Mouse (Mus musculus): ENCODE results near the gene Lix1l.

Lix1l gene

DNA sequence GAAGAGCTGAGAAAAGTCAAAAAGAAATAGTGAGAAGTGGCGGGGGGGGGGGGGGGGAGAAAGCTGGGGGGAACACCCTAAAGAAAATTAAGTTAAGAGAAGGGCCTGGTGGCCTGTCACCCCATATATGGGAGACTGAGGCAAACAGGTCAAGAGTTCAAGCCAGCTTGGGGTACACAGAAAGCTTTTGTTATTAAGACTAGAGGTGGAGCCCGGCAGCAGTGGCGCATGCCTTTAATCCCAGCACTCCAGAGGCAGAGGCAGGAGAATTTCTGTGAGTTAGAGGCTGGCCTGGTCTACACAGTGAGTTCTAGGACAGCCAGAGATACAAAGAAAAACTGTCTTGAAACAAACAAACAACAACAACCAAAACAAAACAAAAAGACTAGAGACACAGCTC is 35.8 kb upstream of the Lix1l start:
- DNase-seq (ENCODE audit: extremely low spot score, low spot score): no peak

GRCm38 (mm10) chr3:96566661-96567450 is 34.1 kb upstream of the Lix1l start:
- DNase-seq (ENCODE audit: extremely low spot score, low spot score): no peak

GRCm38 (mm10) chr3:96568605-96569004 is 32.3 kb upstream of the Lix1l start:
- DNase-seq (ENCODE audit: extremely low spot score, low spot score): no peak

DNA sequence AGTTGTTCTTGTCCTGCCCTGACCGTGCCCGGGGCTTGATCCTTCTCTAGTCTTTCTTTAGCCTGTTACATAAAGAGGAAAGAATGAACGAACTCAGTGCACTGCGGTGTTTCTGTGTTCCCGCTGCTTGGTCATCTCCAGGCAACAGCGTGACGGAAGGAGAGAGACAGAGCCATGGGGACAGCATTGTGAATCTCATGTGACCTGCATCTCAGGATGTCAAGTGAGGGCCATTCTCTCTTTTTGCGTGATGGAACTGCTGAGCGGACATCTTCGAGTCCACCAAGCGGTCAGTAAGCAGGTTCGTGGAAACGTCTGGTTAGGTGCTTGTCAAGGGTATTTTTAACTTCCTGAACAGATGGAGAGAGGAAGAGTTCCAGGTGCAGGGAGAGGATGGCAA is 31.4 kb upstream of the Lix1l start:
- DNase-seq (ENCODE audit: extremely low spot score, low spot score): no peak

DNA sequence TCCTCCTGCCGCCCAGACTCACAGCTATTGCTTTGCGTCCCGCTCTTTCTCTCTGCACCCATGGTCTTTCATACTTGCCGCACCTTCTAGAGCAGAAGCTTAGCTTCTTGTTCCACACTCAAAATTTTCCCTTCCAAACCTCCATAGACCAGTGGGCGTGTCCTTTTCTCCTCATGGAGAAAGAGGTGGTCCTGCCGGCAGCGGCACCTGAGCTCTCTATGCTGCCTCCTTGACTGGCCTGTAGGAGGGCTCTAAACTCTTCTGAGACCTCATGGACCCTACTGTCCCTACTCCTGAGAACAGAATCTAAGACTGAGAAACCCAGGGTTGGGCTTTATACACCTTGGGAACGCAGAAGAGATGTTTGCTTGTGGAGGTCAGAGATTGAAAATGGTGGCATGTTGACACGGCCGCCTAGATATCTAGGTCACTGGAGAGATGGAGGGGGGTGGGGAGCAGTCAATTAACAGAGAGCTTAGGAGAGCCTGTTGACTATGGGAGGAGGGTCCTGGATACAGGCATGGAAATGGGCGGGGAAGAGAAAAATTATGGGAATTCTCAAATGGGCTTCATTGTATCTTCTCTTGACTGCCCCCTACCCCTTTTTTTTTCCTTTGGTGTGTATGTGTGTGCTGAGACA is 30.9 kb upstream of the Lix1l start:
- no peak for DNase-seq (ENCODE audit: extremely low spot score, low spot score)

DNA sequence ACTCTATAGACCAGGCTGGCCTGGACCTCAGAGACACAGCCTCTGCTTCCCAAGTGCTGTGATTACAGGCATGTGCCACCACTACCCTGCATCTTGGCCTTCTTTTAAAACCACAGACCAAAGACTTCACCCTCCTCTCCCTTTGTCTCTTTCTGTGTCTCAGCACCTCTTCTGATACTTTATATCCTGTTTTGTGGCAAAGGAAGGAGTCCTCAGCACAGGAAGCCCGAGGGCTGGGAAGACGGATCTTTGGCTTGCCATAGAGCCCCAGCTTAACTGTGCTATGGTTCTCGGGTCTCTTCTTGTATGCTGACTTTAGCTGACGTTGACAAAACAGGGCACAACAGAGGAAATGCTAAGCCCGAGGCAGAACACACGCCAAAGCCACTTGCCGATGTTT is 30.3 kb upstream of the Lix1l start:
- DNase-seq (ENCODE audit: extremely low spot score, low spot score): no peak

DNA sequence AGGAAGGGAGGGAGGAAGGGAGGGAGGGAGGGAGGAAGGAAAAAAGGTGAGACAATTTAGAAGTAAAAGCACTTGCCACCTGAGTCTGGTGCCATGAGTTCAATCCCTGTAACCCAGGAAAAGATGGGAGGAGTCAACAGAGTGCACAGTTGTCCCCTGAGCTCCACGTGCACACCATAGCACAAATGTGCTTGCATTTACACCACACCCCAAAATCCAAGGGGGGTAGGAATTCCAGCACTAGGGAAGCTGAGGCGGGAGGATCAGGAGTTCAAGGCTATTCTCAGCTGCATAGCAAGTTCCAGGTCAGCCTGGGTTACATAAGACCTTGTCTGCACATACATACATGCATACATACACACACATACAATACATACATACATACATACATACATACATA is 29.6 kb upstream of the Lix1l start:
- DNase-seq (ENCODE audit: extremely low spot score, low spot score): no peak

DNA sequence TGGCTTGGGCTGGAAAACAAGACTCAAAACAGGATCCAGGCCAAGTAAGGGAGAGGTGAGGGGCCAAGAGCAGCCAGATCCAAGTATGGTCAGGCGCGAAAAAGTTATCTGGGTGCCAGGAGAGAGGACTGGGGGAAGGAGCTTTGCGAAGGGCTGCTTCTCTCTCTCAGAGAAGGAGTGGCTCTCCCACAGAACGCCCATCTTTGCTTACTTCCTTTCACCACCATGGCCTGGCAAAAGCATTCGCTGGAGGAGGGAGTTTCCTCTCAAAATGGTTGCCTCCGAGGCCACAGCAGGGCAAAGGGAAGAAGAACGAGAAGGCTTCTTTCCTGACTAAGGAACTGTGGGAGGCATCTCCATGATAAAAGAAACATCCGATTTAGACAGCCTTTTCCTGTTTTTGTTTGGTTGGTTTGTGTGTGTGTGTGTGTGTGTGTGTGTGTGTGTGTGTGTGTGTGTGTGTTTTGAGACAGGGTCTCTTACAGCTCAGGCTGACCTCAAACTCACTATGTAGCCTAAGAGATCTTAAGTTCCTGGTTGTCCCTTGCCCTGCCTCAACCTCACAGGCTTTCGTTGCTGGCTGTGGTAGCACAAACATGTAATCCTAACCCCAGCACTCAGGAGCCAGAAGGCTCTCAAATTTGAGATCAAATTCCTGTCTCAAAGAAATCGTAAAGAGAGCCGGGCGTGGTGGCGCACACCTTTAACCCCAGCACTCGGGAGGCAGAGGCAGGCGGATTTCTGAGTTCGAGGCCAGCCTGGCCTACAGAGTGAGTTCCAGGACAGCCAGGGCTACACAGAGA is 28.9 kb upstream of the Lix1l start:
- no peak for DNase-seq (ENCODE audit: extremely low spot score, low spot score)

DNA sequence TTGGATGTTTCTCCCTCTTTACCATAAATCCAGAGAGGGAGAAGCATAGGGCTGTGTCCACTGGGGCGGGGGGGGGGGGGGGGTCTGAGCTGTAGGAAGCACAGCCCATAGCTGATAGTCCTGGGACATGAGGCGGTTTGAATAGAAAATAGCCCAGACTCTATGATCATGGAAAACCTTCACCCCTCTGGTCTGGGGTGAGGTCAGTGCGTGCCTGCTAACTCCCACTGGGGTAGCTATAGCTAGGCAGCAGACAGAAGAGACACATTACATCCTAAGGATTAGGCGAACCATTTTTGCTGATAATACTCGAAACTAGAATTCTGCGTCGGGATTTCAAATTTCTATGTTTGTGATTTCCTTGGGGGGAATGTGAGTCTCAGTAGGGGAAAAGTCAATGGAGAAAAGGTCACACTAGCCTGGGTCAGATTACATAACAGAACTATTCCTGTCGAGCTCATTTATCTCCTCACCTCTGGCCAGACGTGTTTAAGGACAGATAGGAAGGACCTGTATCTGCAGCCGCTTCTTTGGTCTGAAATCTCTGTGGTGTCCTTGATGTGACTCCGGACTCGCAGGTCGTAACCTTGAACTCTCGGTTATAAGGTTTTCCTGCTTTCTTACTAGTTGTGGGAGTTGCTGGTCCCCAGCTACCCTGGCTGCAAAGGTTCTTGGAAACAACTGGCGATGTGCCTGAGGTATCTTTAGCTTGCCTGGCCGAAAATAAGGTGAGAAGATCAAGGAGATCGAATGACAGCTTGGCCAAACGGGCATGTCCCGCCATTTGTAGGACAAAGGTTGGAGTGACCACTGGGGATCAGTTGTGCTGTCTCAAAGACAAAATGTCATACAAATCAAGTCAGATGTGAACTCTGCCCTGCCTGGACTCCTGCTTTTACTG is 27.1 kb upstream of the Lix1l start:
- no peak for DNase-seq (ENCODE audit: extremely low spot score, low spot score)

- no peak for DNase-seq (ENCODE audit: extremely low spot score, low spot score)
Observed at GRCm38 (mm10) chr3:96575272-96575984, 25.5 kb upstream of the Lix1l start.

- no peak for DNase-seq (ENCODE audit: extremely low spot score, low spot score)
Observed at GRCm38 (mm10) chr3:96576005-96576658, 24.8 kb upstream of the Lix1l start.

DNA sequence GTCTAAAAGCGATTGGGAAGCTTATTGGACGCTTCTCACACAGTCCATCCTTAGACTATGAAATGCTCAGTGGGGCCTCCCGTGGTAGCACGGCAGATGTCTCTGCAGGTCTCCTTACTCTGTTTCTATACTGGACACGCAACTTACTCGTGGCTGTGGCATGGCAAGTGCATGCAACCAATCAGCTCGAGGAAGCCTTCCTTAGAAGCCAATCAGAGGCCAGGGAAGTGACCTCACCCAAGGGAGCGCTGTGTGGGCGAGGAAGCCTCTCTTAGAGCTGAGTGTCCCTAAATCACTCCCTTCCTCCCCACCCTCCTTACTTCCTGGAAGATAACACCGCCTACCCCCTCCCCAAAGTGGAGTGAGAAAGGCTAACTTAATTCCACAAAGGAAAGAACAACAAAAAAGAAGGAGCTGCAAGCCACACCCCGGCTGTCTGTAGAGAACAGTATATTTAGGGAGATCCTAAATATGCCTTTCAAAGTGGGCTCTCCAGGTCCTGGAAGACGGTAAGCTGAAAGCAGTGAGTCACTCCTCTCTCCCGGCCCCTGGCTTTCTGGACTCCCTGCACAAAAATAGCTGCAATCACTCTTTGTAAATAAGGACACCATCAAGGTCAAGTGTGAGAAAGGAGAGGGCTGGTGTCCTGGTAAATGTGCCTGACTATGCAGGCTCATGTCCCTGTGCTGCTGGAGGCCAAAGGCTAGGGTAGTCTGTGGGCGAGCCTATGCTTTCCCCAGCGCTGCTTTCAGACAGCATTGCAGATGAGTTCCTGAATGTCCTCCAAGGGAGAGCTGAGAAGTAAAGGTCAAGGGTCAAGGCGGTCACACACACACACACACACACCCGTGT is 24.0 kb upstream of the Lix1l start, which contains the start of gene Gm16253:
TSS of gene Gm16253 (plus strand) at position 295 of the 852 bp plus-strand sequence.
- DNase-seq (ENCODE audit: extremely low spot score, low spot score): peak; percentile 85

GRCm38 (mm10) chr3:96577566-96577965 is 23.4 kb upstream of the Lix1l start:
- DNase-seq (ENCODE audit: extremely low spot score, low spot score): no peak

DNA sequence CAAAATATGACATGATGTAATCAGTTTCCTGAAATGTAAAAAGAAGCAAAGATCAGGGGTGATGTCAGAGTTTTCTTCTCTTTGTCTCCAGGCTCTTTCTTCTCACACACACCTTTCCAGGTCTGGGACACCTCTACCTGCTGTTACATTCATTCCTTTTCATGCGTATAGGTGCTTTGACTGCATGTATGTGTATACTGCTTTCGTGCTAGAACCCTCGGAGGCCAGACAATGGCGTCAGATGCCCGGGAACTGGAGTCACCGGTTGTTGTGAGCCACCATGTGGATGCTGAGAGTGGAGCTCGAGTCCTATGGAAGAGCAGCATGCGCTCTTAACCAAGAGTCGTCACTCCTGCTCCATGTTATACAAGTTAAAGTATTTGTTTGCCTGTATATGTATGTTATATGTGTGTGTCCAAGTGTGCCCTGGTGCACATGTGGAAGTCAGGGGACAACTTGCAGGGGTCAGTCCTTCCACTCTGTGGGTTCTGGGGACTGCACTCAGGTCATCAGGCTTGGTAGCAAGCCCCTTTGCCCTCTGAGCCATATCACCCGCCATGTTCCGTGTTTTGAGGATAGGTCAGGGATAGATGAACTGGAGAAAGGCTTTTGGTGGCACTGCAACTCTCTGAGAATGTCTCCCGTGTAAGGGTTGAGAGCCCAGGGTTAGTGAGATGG is 22.2 kb upstream of the Lix1l start:
- DNase-seq (ENCODE audit: extremely low spot score, low spot score): no peak

- no peak for DNase-seq (ENCODE audit: extremely low spot score, low spot score)
Observed at GRCm38 (mm10) chr3:96579239-96579750, 21.7 kb upstream of the Lix1l start.

DNA sequence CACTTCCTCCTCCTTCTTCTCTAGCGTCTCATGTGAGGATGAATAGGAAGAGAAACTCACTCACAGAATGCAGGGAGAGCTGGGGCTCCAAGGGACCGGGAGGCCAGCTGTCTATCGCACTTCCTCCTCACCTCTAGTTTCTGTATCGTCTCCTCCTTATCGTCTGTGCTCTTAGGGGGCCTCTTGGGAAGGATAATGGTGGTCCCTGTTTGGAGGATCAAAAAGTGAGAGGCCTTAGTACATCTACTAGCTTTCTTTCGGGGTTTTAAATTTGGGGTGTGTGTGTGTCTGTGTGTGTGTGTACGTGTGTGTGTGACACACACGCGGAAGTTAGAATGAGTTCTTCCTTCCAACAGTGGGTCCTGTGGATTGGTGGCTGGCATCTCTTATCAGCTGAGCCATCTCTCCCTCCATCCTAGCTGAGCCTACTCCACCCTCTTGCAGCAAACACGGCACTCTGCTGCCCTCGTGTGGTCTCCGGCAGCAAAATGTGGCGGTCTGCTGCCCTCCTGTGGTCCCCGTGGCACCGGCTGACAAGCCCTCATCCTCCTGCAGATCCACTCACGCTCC is 21.0 kb upstream of the Lix1l start:
- peak; percentile 90 for DNase-seq (ENCODE audit: extremely low spot score, low spot score)

DNA sequence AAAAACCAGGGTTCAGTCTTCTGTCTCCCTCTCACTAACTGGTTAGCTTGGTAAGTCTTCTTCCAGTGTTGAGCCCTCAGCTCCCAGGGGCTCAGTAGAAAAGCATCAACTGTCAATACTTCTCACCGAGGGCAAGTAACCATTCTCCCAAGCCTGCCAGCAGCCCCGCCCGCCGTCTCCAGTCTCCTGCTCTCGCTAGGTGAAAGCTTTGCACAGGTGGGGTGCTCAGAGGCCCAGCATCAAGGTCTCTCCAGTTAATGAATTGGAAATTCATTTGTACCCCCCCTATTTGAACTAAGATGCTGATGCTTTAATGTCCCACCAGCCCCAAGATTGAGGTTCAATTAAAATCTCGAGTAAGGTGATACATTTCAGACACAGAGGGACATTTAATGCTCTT is 19.8 kb upstream of the Lix1l start:
- DNase-seq (ENCODE audit: extremely low spot score, low spot score): no peak

Data from neural tube, embryonic 10.5 days (tissue).